Mouse (Mus musculus) embryonic stem cell, embryonic (primary cell): ENCODE results near the gene Med29.

Experiments used
- CTCF ChIA-PET, 4 experiments: fragments of 300-600 bp in 2 of 4; fragments of 350-600 bp in 2 of 4; sonication (Branson Sonifier 250); formaldehyde crosslinking; loops; one replicate each; lab custom pipeline; 2022; ENCODE audit warnings: inconsistent platforms in 2 of 4; lab: Charles Lee
- POLR2A ChIA-PET, 4 experiments: fragments of 300-600 bp in 2 of 4; fragments of 350-600 bp in 2 of 4; sonication (Branson Sonifier 250); formaldehyde crosslinking; loops; one replicate each; lab custom pipeline; 2022; ENCODE audit warnings: antibody characterized with exemption in 4 of 4, inconsistent platforms in 1 of 4; lab: Charles Lee

Gene Med29

GRCm38 (mm10) chr7:28392429-28393271 lies at the start of gene Med29, which contains the start of gene Paf1:
Med29 (minus strand) TSS chr7:28392708.
Paf1 (plus strand) TSS chr7:28392951.
- ChIA-PET CTCF (interaction anchor here in 3 of 4 experiments (0.6 to 3.1 kb wide), 19 partner anchors 11 to 349 kb away, joined by 3 to 12 read pairs (median 4); partner anchors contain the start of genes Eid2b (in 1 of the 3), Gmfg (in 1 of the 3), Mrps12 (in 1 of the 3) and Rps16 (in 1 of the 3)), POLR2A (interaction anchor here (0.6 to 37.0 kb wide), 143 partner anchors 9 to 926 kb away, joined by 3 to 1116 read pairs (median 4); partner anchors contain the start of genes Rps16 (in 3 of the 4), Selenov (in 3 of the 4), Supt5 (in 3 of the 4) and Zfp36 (in 3 of the 4))

- CTCF ChIA-PET, result interaction anchor here in 3 of 4 experiments (0.6 to 1.6 kb wide), 4 partner anchors 40 to 300 kb away, joined by 3 to 5 read pairs (median 3); no protein-coding TSS in a partner anchor
Observed at GRCm38 (mm10) chr7:28441776-28442485, 49.4 kb upstream of the Med29 start.

GRCm38 (mm10) chr7:28440739-28441138 lies 48.2 kb upstream of the Med29 start:
- POLR2A ChIA-PET, result interaction anchor here in 3 of 4 experiments (0.6 to 1.5 kb wide), 15 partner anchors 25 to 372 kb away, joined by 3 to 5 read pairs (median 3); partner anchors contain the start of genes Pak4 (in 2 of the 3), Samd4b (in 2 of the 3), Med29 (in 1 of the 3) and Mrps12 (in 1 of the 3)
- CTCF ChIA-PET, result interaction anchor here (0.5 to 1.9 kb wide), 13 partner anchors 10 to 287 kb away, joined by 3 to 5 read pairs (median 3); no protein-coding TSS in a partner anchor

More at GRCm38 (mm10) chr7:28441776-28442485, 49.4 kb upstream of the Med29 start:
- POLR2A ChIA-PET, result interaction anchor here (0.6 to 1.5 kb wide), 7 partner anchors 13 to 300 kb away, joined by 3 to 5 read pairs (median 3); partner anchors contain the start of genes Pak4 (in 2 of the 4), Samd4b (in 2 of the 4), Med29 (in 1 of the 4) and Mrps12 (in 1 of the 4)

GRCm38 (mm10) chr7:28438771-28439170 lies 46.3 kb upstream of the Med29 start:
- CTCF ChIA-PET, result interaction anchor here (0.6 to 2.7 kb wide), 8 partner anchors 54 to 423 kb away, joined by 3 to 17 read pairs (median 6); partner anchors contain the start of genes Pak4 (in 1 of the 4) and Samd4b (in 1 of the 4)
- POLR2A ChIA-PET, result interaction anchor here (0.6 to 3.8 kb wide), 14 partner anchors 8 to 815 kb away, joined by 3 to 51 read pairs (median 6); partner anchors contain the start of genes Med29 (in 1 of the 4), Paf1 (in 1 of the 4), Pak4 (in 1 of the 4) and Samd4b (in 1 of the 4)

- CTCF ChIA-PET, result interaction anchor here (0.5 to 3.4 kb wide), 31 partner anchors 8 to 557 kb away, joined by 3 to 33 read pairs (median 5); partner anchors contain the start of genes Pak4 (in 2 of the 4), Samd4b (in 2 of the 4), Fbxo17 (in 1 of the 4) and Med29 (in 1 of the 4)
- POLR2A ChIA-PET, result interaction anchor here in 3 of 4 experiments (0.6 to 3.9 kb wide), 45 partner anchors 9 to 773 kb away, joined by 3 to 51 read pairs (median 6); partner anchors contain the start of genes Rps16 (in 3 of the 3), Med29 (in 2 of the 3), Paf1 (in 2 of the 3) and Pak4 (in 2 of the 3)
Observed at GRCm38 (mm10) chr7:28437964-28438363, 45.5 kb upstream of the Med29 start.

GRCm38 (mm10) chr7:28436932-28437570 lies 44.5 kb upstream of the Med29 start, which contains the start of gene Gmfg:
Gmfg (plus strand) TSS chr7:28437447.
- POLR2A ChIA-PET, result interaction anchor here (0.6 to 3.9 kb wide), 71 partner anchors 9 to 545 kb away, joined by 3 to 51 read pairs (median 4); partner anchors contain the start of genes Pak4 (in 3 of the 4), Rps16 (in 3 of the 4), Samd4b (in 3 of the 4) and Med29 (in 2 of the 4)
- CTCF ChIA-PET, result interaction anchor here (0.5 to 3.4 kb wide), 65 partner anchors 9 to 602 kb away, joined by 3 to 33 read pairs (median 4); partner anchors contain the start of genes Pak4 (in 2 of the 4), Samd4b (in 2 of the 4), Ech1 (in 1 of the 4) and Eid2b (in 1 of the 4)

- ChIA-PET POLR2A (interaction anchor here (0.6 to 3.9 kb wide), 72 partner anchors 8 to 545 kb away, joined by 3 to 51 read pairs (median 4); partner anchors contain the start of genes Med29 (in 3 of the 4), Mrps12 (in 3 of the 4), Paf1 (in 3 of the 4) and Pak4 (in 3 of the 4)), CTCF (interaction anchor here (0.5 to 3.4 kb wide), 47 partner anchors 8 to 792 kb away, joined by 3 to 33 read pairs (median 5); partner anchors contain the start of genes Eid2b (in 1 of the 4), Fbxo17 (in 1 of the 4), Med29 (in 1 of the 4) and Mrps12 (in 1 of the 4))
Observed at GRCm38 (mm10) chr7:28436271-28436904, 43.9 kb upstream of the Med29 start.

- POLR2A ChIA-PET, result interaction anchor here (0.6 to 3.9 kb wide), 44 partner anchors 8 to 546 kb away, joined by 3 to 51 read pairs (median 6); partner anchors contain the start of genes Med29 (in 3 of the 4), Mrps12 (in 3 of the 4), Paf1 (in 3 of the 4) and Pak4 (in 3 of the 4)
Observed at GRCm38 (mm10) chr7:28435660-28436259, 43.3 kb upstream of the Med29 start.

GRCm38 (mm10) chr7:28432252-28432651 lies 39.7 kb upstream of the Med29 start:
- ChIA-PET CTCF (interaction anchor here in 1 of 4 experiments (0.7 kb wide), 1 partner anchor 281 kb away, joined by 3 read pairs; no protein-coding TSS in a partner anchor), POLR2A (interaction anchor here in 2 of 4 experiments (0.5 to 1.9 kb wide), 4 partner anchors 16 to 165 kb away, joined by 3 to 7 read pairs (median 4); partner anchors contain the start of genes Med29 (in 2 of the 2) and Paf1 (in 2 of the 2))

More at GRCm38 (mm10) chr7:28435660-28436259, 43.3 kb upstream of the Med29 start:
- CTCF ChIA-PET, result interaction anchor here in 3 of 4 experiments (0.6 to 3.4 kb wide), 17 partner anchors 10 to 375 kb away, joined by 3 to 33 read pairs (median 5); partner anchors contain the start of genes Med29 (in 1 of the 3), Paf1 (in 1 of the 3) and Sars2 (in 1 of the 3)

GRCm38 (mm10) chr7:28430512-28430911 lies 38.0 kb upstream of the Med29 start:
- POLR2A ChIA-PET, result interaction anchor here in 1 of 4 experiments (0.5 to 1.0 kb wide), 3 partner anchors 37 to 561 kb away, joined by 3 read pairs; no protein-coding TSS in a partner anchor
- CTCF ChIA-PET, result no interaction called here

GRCm38 (mm10) chr7:28427738-28428137 lies 35.2 kb upstream of the Med29 start:
- CTCF ChIA-PET, result interaction anchor here in 1 of 4 experiments (1.3 kb wide), 1 partner anchor 9 kb away, joined by 6 read pairs; the partner anchor contains the start of gene Gmfg
- POLR2A ChIA-PET, result interaction anchor here in 2 of 4 experiments (1.0 to 1.9 kb wide), 6 partner anchors 8 to 352 kb away, joined by 3 to 8 read pairs (median 4); partner anchors contain the start of genes Gmfg (in 1 of the 2), Med29 (in 1 of the 2), Paf1 (in 1 of the 2) and Rps16 (in 1 of the 2)

- ChIA-PET POLR2A (interaction anchor here in 2 of 4 experiments (0.6 to 1.8 kb wide), 6 partner anchors 13 to 1221 kb away, joined by 3 to 5 read pairs (median 3); partner anchors contain the start of genes Med29 (in 1 of the 2) and Paf1 (in 1 of the 2)), CTCF (interaction anchor here in 1 of 4 experiments (1.2 kb wide), 1 partner anchor 14 kb away, joined by 5 read pairs; the partner anchor contains the start of gene Gmfg)
Observed at GRCm38 (mm10) chr7:28423018-28423417, 30.5 kb upstream of the Med29 start.

- ChIA-PET POLR2A (interaction anchor here in 2 of 4 experiments (1.1 to 1.9 kb wide), 4 partner anchors 14 to 192 kb away, joined by 3 to 5 read pairs (median 4); partner anchors contain the start of genes Gmfg (in 1 of the 2) and Supt5 (in 1 of the 2)), CTCF (no interaction called here)
Observed at GRCm38 (mm10) chr7:28419416-28419815, 26.9 kb upstream of the Med29 start.
